Mouse (Mus musculus): ENCODE results near the gene Tspoap1. TPM values are rescaled to one million over a fixed set of nuclear protein-coding genes. Genes with fewer than 3 reads are reported as not detected.

The Tspoap1 gene
- under 1 TPM; 0.04 TPM for total RNA-seq (2021)
- long read RNA-seq, experiment 1 = 0 reads
- long read RNA-seq, experiment 2 = 0 reads

DNA sequence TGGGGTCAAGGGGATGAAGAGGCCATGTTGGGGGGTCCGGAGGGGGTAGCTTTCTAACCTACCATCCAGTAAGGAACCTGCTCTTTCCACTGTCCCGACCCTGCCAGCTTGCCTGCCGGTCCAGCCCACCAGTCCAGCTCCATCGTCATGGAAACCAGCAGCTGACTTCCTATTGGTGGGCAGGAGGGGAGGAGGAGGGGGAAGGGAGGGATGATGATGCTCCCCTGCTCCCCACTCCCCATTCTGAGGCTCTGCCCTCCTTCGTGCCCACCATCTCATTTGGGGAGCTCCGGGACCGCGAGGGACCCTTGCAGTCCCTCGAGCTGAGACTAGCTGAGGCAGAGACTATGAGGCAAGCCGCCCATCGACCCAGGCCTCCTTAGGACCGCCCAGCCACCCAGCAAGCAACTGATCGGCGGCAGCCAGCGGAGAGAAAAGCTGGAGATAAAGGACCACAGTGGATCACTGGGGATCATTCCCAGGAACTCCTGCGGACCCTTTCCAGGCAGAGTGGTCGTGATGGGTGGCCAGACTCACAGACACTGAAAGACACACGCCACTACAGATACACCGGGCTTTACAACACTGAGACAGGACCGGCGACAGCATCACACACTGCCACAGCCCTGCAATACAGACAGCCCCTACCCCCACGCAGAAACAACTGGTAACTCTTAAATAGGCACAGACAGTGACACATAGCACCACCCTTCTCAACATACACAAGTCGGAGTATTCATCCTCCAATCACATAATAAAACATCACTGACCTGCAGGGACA lies at the start of gene Tspoap1:
Gene Tspoap1 (plus strand): TSS at position 241 of the 781 bp plus-strand sequence.
- intact Hi-C loops (cut with DNase I; ENCODE audit: low total_unique reads) = no loop called here
- DNase-seq = no peak

DNA sequence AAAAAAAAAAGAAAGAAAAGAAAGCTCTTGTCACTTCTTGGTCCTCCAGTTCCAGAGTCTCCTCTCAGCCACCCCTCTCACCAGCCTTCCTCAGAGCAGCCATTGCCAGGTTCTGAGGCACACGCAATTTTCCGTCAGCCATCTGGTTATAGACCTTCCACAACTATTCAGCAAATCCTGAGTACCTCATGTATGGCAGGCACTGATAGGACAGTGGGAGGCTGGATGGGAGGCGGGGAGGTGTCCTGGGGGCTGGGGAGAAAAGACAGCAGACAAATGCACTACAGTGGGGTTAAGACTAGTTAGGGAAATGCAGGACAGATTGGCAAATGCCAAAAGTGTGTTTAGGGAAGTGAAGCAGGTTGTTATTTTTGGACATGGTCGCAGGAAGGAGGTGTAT lies 48.2 kb upstream of the Tspoap1 start:
- intact Hi-C loops (cut with DNase I; ENCODE audit: low total_unique reads) = no loop called here
- DNase-seq = no peak

DNA sequence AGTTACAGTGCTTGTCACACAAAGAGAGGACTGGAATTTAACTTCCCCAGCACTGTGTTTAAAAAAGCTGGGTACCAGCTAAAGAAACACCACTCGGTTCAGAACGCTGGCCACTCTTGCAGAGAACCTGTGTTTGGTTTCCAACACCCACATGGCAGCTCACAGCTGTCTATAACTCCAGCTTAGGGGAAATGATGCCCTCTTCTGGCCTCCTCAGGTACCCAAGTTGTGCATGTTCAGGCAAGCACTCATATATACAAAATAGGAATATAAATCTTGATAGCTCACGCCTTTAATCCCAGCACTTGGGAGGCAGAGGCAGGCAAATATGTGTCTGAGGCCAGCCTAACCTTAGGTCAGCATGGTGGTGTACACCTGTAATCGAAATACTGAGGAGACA lies 44.3 kb upstream of the Tspoap1 start:
- intact Hi-C loops (cut with DNase I; ENCODE audit: low total_unique reads) = no loop called here
- DNase-seq = no peak

DNA sequence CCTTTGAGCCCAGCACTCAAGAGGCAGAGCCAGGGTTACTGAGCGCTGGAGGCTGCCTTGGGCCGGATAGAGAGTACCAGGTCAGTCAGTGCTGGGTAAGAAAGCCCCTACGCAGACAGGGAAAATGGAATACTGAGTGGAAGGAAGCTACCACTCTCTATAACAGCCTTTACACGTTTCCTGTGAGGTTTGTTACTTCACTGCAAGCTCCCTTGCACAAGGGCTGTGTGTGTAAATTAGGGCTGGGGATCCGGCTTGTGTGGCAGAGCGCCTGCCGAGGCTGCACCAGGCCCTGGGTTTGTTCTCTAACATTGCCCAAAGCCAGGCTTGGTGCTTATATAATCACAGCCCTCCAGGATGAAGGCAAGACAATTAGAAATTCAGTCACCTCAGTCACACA lies 40.8 kb upstream of the Tspoap1 start:
- intact Hi-C loops (cut with DNase I; ENCODE audit: low total_unique reads) = no loop called here
- no peak for DNase-seq

DNA sequence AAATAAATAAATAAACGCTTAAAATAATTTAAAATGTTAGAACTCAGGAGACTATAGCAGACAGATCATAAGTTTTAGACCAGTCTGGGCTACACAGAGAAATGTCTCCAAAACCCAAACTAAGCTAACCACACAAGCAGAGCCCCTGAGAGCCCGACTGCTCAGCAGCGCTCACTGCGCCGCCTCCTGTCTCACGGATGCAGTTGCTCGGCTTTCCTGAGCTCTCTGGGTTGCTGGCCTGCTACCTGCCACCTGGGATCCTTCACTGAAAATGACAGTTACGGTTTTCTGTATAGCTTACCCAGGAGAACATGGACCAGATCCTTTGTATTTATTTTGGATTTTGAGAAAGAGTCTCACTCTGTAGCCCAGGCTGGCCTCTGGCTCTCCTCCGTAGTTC lies 40.0 kb upstream of the Tspoap1 start:
- no peak for DNase-seq
- intact Hi-C loops (cut with DNase I; ENCODE audit: low total_unique reads) = no loop called here

DNA sequence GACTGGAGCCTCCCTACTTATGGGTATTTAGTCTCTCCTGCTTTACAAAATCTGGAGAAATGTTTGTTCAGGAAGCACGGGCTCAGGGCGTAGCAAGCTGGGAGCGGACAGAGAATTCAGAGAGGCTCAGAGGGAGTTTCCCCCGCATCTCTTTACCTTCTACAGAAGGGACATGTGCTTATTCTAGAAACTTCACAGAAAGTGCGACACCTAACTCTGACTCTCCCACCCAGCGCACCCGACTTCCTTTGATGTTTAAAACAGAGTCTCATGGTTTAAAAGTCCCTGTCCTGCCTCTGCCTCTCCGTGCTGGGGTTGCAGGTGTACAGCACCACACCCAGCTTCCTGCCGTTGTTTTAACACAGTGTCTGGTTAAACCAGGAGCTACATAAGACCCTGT lies 39.5 kb upstream of the Tspoap1 start:
- intact Hi-C loops (cut with DNase I; ENCODE audit: low total_unique reads) = no loop called here
- no peak for DNase-seq

DNA sequence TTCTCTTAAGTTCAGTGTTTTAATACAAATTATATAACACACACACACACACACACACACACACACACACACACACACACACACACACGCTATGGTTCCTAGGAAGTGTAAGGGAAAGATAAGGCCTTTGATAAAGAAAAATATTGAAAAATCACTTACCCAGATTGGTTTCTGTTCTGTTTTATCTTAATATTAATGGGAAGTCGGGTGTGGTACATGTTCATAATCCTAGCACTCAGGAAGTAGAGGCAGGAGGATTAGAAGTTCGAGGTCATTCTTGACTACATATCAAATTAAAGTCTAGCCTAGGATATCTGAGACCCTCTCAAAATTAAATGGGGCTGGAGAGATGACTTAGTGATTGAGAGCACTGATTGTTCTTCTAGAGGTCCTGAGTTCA lies 38.2 kb upstream of the Tspoap1 start:
- DNase-seq = no peak
- intact Hi-C loops (cut with DNase I; ENCODE audit: low total_unique reads) = no loop called here

DNA sequence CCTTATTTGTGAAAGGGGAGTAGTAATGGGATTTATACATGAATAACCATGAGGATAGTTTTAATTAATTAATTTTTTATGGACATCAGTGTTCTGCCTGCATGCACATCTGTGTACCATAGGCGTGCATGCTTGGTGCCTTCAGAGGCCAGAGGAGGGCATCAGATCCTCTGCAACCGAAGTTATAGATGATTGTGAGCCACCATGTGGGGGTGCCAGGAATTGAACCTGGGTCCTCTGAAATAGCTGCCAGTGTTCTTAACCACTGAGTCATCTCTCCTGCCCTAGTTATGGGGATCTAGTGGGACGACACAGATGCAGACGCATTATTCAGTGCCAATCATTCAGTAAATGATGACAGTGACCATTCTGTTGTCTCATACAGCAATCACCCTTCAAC lies 37.5 kb upstream of the Tspoap1 start:
- no peak for DNase-seq
- intact Hi-C loops (cut with DNase I; ENCODE audit: low total_unique reads) = no loop called here

DNA sequence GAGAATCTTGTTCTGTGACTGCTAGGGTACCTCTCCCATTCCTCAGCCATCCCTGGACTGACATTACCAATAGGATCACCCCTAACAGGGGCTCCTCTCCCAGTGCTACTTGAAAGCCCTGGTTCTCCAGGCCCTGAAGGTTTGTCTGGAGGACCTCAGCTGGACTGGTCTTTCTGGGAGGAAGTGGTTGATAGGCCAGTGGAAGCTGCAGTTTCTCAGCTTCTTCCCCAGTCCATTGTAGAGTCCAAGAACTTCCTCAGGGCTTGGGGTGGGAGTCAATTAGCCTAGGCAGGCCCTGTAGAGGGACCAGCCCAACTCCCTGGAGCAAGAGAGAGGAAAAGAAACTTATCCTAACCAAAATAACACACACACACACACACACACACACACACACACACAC lies 34.8 kb upstream of the Tspoap1 start:
- intact Hi-C loops (cut with DNase I; ENCODE audit: low total_unique reads) = no loop called here
- DNase-seq = no peak

DNA sequence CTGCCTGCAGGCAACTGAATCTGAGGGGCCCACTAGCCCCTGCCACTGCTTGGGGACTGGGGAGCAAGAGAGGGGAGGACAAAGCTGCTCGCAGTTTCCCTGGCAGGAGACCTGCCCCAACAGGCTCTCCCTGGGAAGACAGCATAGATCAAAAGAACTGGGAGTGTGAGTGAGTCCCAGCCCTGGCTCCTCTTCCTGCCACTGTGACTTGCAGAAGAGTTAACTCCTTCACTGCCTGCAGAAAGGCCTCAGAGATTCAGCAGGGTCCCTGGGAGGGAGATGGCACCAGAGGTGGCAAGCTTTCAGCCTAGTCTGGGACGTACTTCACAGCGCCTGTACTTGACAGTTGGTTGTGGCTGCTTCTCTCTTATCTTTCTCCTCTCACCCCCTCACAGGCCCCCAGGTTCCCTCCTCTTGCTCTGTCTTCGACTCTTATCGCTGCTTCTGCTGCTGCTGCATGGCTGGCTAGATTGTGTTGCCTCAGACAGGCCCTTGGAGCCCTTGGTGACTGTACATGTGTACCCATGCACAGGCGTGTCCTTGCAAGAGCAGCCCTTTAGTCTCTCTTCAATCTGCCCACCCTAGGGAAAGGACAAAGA lies 34.3 kb upstream of the Tspoap1 start:
- intact Hi-C loops (cut with DNase I; ENCODE audit: low total_unique reads) = no loop called here
- no peak for DNase-seq

DNA sequence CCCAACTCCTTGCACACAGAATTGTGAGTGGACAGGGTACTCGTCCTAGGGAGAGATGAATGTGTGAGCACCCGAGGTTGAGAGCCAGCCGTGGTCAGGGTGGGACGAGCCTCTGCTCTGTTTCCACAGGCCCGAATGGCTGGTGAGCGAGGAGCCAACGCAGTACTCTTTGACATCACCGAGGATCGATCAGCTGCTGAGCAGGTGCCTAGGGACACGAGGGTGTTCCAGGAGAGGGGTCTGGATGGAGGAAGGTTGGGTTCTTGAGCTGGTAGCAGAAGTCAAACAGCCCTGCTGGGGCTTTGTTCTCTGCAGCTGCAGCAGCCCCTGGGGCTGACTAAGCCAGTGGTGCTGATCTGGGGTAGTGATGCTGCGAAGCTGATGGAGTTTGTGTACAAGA lies 33.3 kb upstream of the Tspoap1 start:
- intact Hi-C loops (cut with DNase I; ENCODE audit: low total_unique reads) = no loop called here

DNA sequence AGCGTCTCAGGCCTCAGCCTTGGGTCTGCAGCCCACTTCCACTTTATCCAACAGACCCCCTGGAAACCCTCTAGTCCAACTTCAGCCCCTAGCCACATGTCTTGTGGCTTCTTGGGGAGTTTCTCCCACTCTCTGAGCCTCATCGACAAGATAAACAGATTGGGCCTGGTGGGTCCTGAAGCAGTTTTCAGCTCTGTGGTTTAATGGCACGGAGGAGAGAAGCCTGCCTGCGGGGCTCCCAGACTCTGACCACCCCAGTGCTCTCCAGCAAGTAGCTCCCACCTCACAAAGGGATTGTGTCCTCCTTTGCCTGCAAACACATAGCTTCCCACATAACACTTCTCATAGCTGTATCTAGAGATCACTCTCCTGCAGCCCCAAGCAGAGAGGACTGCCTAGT lies 32.9 kb upstream of the Tspoap1 start:
- no peak for DNase-seq
- intact Hi-C loops (cut with DNase I; ENCODE audit: low total_unique reads) = no loop called here

More for the DNA sequence above, 33.3 kb upstream of the Tspoap1 start:
- DNase-seq = no peak

DNA sequence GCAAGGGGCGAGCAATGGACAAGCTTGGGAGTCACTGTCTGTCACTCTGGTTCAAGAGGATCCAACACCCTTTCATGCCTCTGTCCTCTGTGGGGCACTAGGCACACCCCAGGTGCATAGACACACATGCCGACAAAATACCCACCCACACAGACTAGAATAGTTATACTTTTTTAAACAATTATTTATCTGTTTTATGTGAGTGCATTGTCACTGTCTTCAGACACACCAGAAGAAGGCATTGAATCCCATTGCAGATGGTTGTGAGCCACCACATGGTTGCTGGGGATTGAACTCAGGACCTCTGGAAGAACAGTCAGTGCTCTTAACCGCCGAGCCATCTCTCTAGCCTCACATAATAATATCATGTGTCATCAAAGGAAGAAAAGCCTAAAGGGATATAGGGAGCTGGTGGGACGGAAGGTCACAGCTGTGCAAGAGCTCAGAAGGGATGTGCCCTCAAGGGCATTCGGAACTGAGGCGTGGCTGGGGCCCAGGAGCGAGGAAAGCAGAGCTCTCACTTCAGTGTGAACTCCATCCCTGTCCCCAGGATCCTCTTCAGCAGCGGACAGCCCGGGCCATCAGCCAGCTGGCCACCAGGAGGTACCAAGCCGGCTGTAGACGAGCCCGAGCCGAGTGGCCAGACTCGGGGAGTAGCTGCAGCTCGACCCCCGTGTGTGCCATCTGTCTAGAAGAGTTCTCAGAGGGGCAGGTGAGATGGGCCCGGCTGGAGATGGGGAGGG lies 31.3 kb upstream of the Tspoap1 start:
- intact Hi-C loops (cut with DNase I; ENCODE audit: low total_unique reads) = no loop called here
- DNase-seq = no peak

DNA sequence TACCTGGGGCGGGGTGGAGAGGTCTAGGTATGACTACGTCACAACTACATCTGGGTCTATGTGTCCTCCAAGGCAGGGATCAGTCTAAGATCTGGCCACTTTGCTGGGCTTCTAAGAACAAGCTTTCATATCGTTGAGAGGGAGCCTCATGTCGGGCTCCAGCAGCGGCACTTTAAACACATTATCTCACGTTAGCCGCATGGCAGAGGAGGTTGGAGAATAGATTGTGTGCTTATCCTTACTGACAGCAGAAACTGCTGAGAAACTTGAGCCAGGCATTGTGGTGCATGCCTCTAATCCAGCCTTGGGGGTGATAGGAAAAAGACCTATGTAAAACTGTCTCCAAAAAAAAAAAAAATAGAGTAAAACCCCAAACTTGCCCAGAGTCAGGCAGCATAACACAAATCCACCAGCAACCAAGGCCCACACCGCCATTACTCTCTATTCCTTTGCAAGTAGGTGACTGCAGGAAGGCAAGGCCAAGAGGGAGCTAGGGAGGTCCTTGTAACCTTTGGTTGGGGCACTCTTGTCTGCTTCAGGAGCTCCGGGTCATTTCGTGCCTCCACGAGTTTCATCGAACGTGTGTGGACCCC lies 30.7 kb upstream of the Tspoap1 start:
- DNase-seq = no peak
- intact Hi-C loops (cut with DNase I; ENCODE audit: low total_unique reads) = no loop called here

DNA sequence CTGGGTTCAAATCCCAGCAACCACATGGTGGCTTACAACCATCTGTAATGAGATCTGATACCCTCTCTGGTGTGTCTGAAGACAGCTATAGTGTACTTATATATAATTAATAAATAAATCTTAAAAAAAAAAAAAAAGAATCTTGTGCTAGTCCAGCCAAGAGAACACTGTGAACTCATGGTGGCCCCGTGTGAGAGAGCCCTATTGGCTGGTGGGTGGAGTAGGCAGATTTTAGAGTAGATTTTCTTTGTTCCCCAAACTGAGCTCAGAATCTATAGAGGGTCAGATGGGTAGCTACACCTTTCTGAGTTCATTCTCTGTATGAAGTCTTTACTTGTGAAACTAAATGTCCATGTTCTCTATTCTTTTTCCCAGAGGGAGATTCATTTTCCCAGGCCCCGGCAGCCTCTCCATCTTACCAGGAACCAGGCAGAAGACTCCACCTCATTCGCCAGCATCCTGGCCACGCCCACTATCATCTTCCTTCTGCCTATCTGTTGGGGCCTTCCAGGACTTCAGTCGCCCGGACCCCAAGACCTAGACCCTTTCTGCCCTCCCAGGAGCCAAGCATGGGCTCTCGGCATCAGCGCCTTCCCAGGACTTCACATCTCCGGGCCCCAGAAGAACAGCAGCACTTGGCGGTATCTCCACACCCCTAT lies 29.6 kb upstream of the Tspoap1 start:
- intact Hi-C loops (cut with DNase I; ENCODE audit: low total_unique reads) = no loop called here

DNA sequence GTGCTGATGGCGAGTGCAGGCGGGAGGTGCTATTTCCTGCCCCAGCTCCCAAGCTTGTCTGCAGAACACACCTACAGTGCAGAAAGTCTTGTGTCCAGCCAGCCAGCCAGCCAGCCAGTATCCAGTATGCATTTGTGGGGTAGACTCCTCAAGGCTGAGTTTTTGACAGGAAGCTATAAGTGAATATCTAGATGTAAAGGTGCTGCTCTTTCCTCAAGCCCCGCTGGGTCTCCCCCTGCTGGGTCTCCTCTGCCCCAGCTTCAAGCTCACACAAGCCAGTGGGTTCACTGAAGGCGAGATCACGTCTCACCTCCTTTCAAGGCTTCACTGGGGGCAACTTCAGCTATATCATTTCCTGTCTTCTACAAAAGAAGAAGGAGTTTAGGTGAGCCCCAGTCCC lies 26.0 kb upstream of the Tspoap1 start:
- intact Hi-C loops (cut with DNase I; ENCODE audit: low total_unique reads) = no loop called here
- no peak for DNase-seq

More for the DNA sequence above, 29.6 kb upstream of the Tspoap1 start:
- DNase-seq = no peak

DNA sequence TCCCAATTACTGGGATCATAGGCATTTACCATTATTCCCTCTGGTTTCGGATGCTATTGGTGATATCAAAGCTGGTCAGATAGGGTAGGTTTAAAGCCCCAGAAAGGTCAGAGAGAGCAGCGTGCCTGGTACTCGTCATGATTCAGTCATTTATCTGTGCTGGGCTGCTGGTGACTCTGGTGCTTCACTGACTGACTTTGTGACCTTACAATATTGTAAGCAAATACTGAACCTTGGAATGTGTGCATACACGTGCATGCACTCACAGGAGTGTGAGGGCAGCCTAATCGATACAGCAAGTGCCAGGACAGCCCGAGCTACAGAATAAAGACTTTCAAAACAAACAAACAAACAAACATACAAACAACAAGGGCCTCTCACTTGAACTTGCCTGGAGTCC lies 24.6 kb upstream of the Tspoap1 start:
- no peak for DNase-seq
- intact Hi-C loops (cut with DNase I; ENCODE audit: low total_unique reads) = no loop called here

DNA sequence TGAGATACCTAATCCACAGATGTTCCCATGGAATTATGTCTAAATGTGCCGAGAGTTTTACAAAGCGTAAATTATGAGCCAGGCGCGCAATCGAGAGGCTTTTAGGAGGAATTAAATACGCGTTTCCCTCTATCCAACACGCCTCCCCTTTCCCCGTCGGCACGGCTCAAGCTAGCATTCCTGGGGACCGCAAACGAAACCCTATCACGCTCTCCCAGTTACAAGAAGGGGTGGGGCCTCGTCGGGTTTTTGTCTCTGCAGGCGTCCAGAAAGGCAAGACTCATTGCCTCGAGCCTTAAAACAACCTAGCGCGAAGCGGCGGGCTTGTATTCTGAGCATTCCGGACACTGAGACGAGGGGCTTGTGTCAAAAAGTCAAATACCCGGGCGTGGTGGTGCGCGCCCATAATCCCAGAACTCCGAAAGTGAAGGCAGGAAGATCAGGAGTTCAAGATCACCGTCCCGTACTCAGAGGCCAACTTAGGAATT lies 23.6 kb upstream of the Tspoap1 start:
- peak; percentile 57 for DNase-seq
- intact Hi-C loops (cut with DNase I; ENCODE audit: low total_unique reads) = no loop called here

DNA sequence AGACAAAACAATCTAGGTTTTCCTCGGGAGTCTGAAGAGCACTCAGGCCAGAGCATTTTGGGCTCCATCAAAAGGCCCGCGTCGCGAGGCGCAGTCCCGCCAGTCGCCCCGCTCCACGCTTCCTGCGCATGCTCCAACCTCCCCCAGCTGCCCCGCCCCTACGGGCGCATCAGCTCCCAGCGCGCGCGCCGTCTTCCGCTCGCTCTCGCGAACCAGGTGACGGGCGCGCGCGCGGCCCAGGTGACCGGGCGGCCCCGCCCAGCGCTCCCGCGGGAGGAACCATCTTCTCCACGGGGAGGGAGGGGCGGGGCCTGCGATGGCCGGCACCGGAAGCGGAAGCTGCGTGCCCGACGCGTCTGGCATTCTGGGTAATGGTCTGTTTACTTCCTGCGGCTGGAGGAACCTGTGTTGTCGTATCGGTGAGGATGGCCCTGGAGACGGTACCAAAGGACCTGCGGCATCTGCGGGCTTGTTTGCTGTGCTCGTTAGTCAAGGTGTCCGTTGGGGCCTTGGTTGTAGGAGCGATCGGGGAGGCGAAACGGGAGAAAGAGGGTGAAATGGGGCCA lies 23.1 kb upstream of the Tspoap1 start, which contains the start of gene Supt4a:
Gene Supt4a (plus strand): TSS at position 378 of the 566 bp plus-strand sequence.
- intact Hi-C loops (cut with DNase I; ENCODE audit: low total_unique reads) = no loop called here
- DNase-seq = peak; percentile 95
